Mouse (Mus musculus) liver, embryonic 14.5 days (tissue): ENCODE measurements around the gene Txndc15. TPM values are rescaled to one million over a fixed set of nuclear protein-coding genes. Genes with fewer than 3 reads are reported as not detected.
"Not testable (repeated sequence)": the region's sequence is repeated elsewhere in the genome, so short reads cannot be mapped to it uniquely, and the experiment has no call there.

Experiments
- ATAC-seq: fragments of 200-750 bp; cut with Nextera tagmentation; 2 replicates; pipeline ENCODE4 v1.8.0; 2017; ENCODE audit warnings: moderate number of reproducible peaks, mild to moderate bottlenecking, moderate library complexity; ENCODE audit not compliant: insufficient read depth
- DNase-seq, 3 experiments: peaks; one replicate each; pipeline ENCODE4 v3.0.0-alpha.2; 2012 to 2013; ENCODE audit warnings: low read depth in 3 of 3, low spot score in 3 of 3
- H3K27ac ChIP-seq: fragments of 300-500 bp; sonication (generic); 2 replicates; pipeline ENCODE4 v1.5.1; 2014; ENCODE audit warnings: moderate library complexity, mild to moderate bottlenecking, control low read depth, inconsistent platforms
- H3K27me3 ChIP-seq: fragments of 300-500 bp; sonication (generic); 2 replicates; pipeline ENCODE4 v1.6.1; 2014; ENCODE audit warnings: mild to moderate bottlenecking, low read length, moderate library complexity; ENCODE audit not compliant: control insufficient read depth, insufficient read depth
- H3K36me3 ChIP-seq: fragments of 300-500 bp; sonication (generic); replicated peaks from 2 replicates; pipeline ENCODE4 v1.6.1; 2014; ENCODE audit warnings: low read depth; ENCODE audit not compliant: control insufficient read depth, insufficient read depth
- H3K4me1 ChIP-seq, 2 experiments: fragments of 200-500 bp in 1 of 2; fragments of 300-500 bp in 1 of 2; sonication (generic) in 1 of 2; replicated peaks; 2 replicates each; pipeline ENCODE4 v1.6.1; 2012 to 2014; ENCODE audit warnings: antibody characterized with exemption in 1 of 2, inconsistent platforms in 1 of 2, low read length in 1 of 2; ENCODE audit not compliant: control insufficient read depth in 2 of 2, insufficient read depth in 2 of 2
- H3K4me2 ChIP-seq: fragments of 300-500 bp; sonication (generic); 2 replicates; pipeline ENCODE4 v1.6.1; 2014; ENCODE audit warnings: low read depth, mild to moderate bottlenecking, control low read depth, moderate library complexity
- H3K4me3 ChIP-seq, 2 experiments: fragments of 200-500 bp in 1 of 2; fragments of 300-500 bp in 1 of 2; sonication (generic) in 1 of 2; 2 replicates each; pipeline ENCODE4 v1.5.1; 2012 to 2014; ENCODE audit warnings: low read depth in 2 of 2, low read length in 2 of 2, mild to moderate bottlenecking in 2 of 2, control low read depth in 1 of 2, inconsistent platforms in 1 of 2, moderate library complexity in 1 of 2; ENCODE audit not compliant: insufficient read depth in 1 of 2
- H3K9ac ChIP-seq: fragments of 300-500 bp; sonication (generic); replicated peaks from 2 replicates; pipeline ENCODE4 v1.6.1; 2014; ENCODE audit warnings: mild to moderate bottlenecking, control low read depth, moderate library complexity
- H3K9me3 ChIP-seq: fragments of 300-500 bp; sonication (generic); 2 replicates; pipeline ENCODE4 v1.6.1; 2016; ENCODE audit warnings: low read length, mixed read lengths; ENCODE audit not compliant: control insufficient read depth
- CTCF ChIP-seq: IDR thresholded peaks from 2 replicates; pipeline ENCODE4 v1.5.1; 2016; ENCODE audit warnings: antibody characterized with exemption, low read depth, control low read depth
- EP300 ChIP-seq: IDR thresholded peaks from 2 replicates; pipeline ENCODE4 v1.6.1; 2016; ENCODE audit warnings: antibody characterized with exemption, low read depth
- WGBS: fragments of 180-500 bp; shearing (Covaris S2); extraction: QIAGEN DNeasy Blood & Tissue Kit; methylation state at CpG from one replicate; pipeline ENCODE4 v1.1.7; 2014; ENCODE audit not compliant: insufficient replicate concordance; 5-methylcytosine and 5-hydroxymethylcytosine counted together
- polyA plus RNA-seq, 2 experiments: library from polyadenylated mRNA; depleted of rRNA in 1 of 2; stranded (reverse) in 1 of 2; unstranded in 1 of 2; fragments of >200 nt; fragmentation: Nextera tagmentation in 1 of 2; extraction: Ambion mirVana in 1 of 2; gene quantifications; 2 replicates each; pipeline versions ENCODE4 v1.2.1 to v1.2.3; 2012 to 2014

Txndc15 gene
- polyA plus RNA-seq, 2 experiments: 10.4 to 28.5 TPM

- ATAC-seq: no peak
- peak overlapping the region; percentile 20 for H3K27ac ChIP-seq
Observed at GRCm38 (mm10) chr13:55694110-55694509, 20.3 kb upstream of the Txndc15 start.

GRCm38 (mm10) chr13:55695989-55696388, 18.5 kb upstream of the Txndc15 start:
- Histone ChIP-seq H3K36me3 (peaks cover 23% of the 10 kb centered on the region), H3K4me1 (peaks cover 19% of the 10 kb centered on the region in 2 experiments)
- H3K9me3 ChIP-seq, H3K4me2 ChIP-seq, H3K4me3 ChIP-seq, H3K9ac ChIP-seq, H3K27ac ChIP-seq, ATAC-seq, DNase-seq, H3K27me3 ChIP-seq: not testable (repeated sequence)
- 100% methylated on average over 1 of the region's 3 CpGs for WGBS

More at GRCm38 (mm10) chr13:55694110-55694509, 20.3 kb upstream of the Txndc15 start:
- peak overlapping the region; percentile 91 for H3K9ac ChIP-seq
- H3K27me3 ChIP-seq: no peaks in the 10 kb centered on the region
- peaks cover 6% of the 10 kb centered on the region for H3K36me3 ChIP-seq
- no peak for DNase-seq
- WGBS: 9% methylated on average over 8 of the region's 8 CpGs
- H3K4me2 ChIP-seq: peak overlapping the region; percentile 94
- H3K4me1 ChIP-seq: peaks cover 19% of the 10 kb centered on the region in 2 experiments
- TF ChIP-seq EP300: no peak
- TF ChIP-seq CTCF: no peak
- peak overlapping the region; percentile 69 to 88 for H3K4me3 ChIP-seq
- H3K9me3 ChIP-seq: no peaks in the 10 kb centered on the region

GRCm38 (mm10) chr13:55704301-55704700, 10.1 kb upstream of the Txndc15 start:
- H3K9me3 ChIP-seq: no peaks in the 10 kb centered on the region
- 74% methylated on average over 4 of the region's 4 CpGs for WGBS
- DNase-seq (no peak), ATAC-seq (no peak)
- no peak overlapping the region for H3K4me2 ChIP-seq
- no peaks in the 10 kb centered on the region for H3K4me1 ChIP-seq
- no peak overlapping the region for H3K27ac ChIP-seq
- peaks cover 32% of the 10 kb centered on the region for H3K36me3 ChIP-seq
- TF ChIP-seq CTCF: no peak
- no peak for TF ChIP-seq EP300
- no peak overlapping the region for H3K9ac ChIP-seq
- H3K4me3 ChIP-seq: no peak overlapping the region
- H3K27me3 ChIP-seq: no peaks in the 10 kb centered on the region

GRCm38 (mm10) chr13:55712846-55713245, 1.6 kb upstream of the Txndc15 start:
- ATAC-seq: no peak
- Histone ChIP-seq H3K4me3 (no peak overlapping the region), H3K27ac (no peak overlapping the region), H3K4me1 (peaks cover 6 to 9% of the 10 kb centered on the region in 2 experiments; a peak in 1 of 4 replicates), H3K4me2 (no peak overlapping the region), H3K27me3 (no peaks in the 10 kb centered on the region), H3K36me3 (no peaks in the 10 kb centered on the region), H3K9me3 (no peaks in the 10 kb centered on the region), H3K9ac (no peak overlapping the region)
- TF ChIP-seq EP300: no peak
- TF ChIP-seq CTCF: no peak
- 74% methylated on average over 3 of the region's 3 CpGs for WGBS
- DNase-seq: no peak

GRCm38 (mm10) chr13:55715167-55715512, 690 bp downstream of the Txndc15 start:
- ATAC-seq: no peak
- Histone ChIP-seq H3K36me3 (no peaks in the 10 kb centered on the region), H3K9ac (peak overlapping the region; percentile 95), H3K4me1 (peaks cover 6 to 9% of the 10 kb centered on the region in 2 experiments; a peak in 1 of 4 replicates), H3K4me3 (peak overlapping the region; percentile 84 to 95), H3K9me3 (no peaks in the 10 kb centered on the region), H3K27ac (no peak overlapping the region), H3K27me3 (no peaks in the 10 kb centered on the region), H3K4me2 (peak overlapping the region; percentile 67)
- 9% methylated on average over 5 of the region's 5 CpGs for WGBS
- no peak for DNase-seq
- TF ChIP-seq CTCF: no peak
- TF ChIP-seq EP300: no peak
